Mouse (Mus musculus) heart, postnatal 36 days (tissue): ENCODE data around the gene Napsa. TPM values are rescaled to one million over a fixed set of nuclear protein-coding genes. Genes with fewer than 3 reads are reported as not detected.

ENCODE experiments used
- DNase-seq, 2 experiments: peaks; one replicate each; pipeline ENCODE4 v3.0.0; 2021 to 2022
- intact Hi-C: fragments of 180-260 bp; cut with DNase I; formaldehyde crosslinking; loops from one replicate; pipeline ENCODE4 v1.15.1; 2025
- total RNA-seq, 2 experiments: library from RNA; stranded (reverse); gene quantifications; 2 replicates each; pipeline ENCODE4 v1.2.3; 2021

Napsa gene
- total RNA-seq, 2 experiments from 2014 or later: 0.43 to 0.78 TPM

GRCm38 (mm10) chr7:44591348-44592116 lies 19.4 kb downstream of the Napsa start:
- intact Hi-C loops: no loop called here
- DNase-seq: no peak

GRCm38 (mm10) chr7:44593051-44593450 lies 20.9 kb downstream of the Napsa start:
- DNase-seq: no peak
- intact Hi-C loops: no loop called here

- intact Hi-C loops: no loop called here
- peak; percentile 75 to 79 for DNase-seq
These were observed 21.6 kb downstream of the Napsa start for GRCm38 (mm10) chr7:44593775-44594174.

GRCm38 (mm10) chr7:44594291-44594690 lies 22.1 kb downstream of the Napsa start:
- intact Hi-C loops: no loop called here
- no peak for DNase-seq

GRCm38 (mm10) chr7:44595131-44595561 lies 23.0 kb downstream of the Napsa start:
- no peak for DNase-seq
- intact Hi-C loops: no loop called here

GRCm38 (mm10) chr7:44596051-44596450 lies 23.9 kb downstream of the Napsa start:
- intact Hi-C loops: no loop called here
- no peak for DNase-seq

GRCm38 (mm10) chr7:44596996-44597538 lies 24.9 kb downstream of the Napsa start:
- intact Hi-C loops: no loop called here
- no peak for DNase-seq

- no peak for DNase-seq
- intact Hi-C loops: no loop called here
These were observed 25.5 kb downstream of the Napsa start for GRCm38 (mm10) chr7:44597666-44598065.

- intact Hi-C loops: no loop called here
- DNase-seq: no peak
These were observed 26.2 kb downstream of the Napsa start for GRCm38 (mm10) chr7:44598336-44598735.

- DNase-seq: no peak
- intact Hi-C loops: no loop called here
These were observed 28.6 kb downstream of the Napsa start for GRCm38 (mm10) chr7:44600691-44601262.

- intact Hi-C loops: no loop called here
- DNase-seq: no peak
These were observed 29.5 kb downstream of the Napsa start for GRCm38 (mm10) chr7:44601646-44602045.

- DNase-seq: no peak
- intact Hi-C loops: no loop called here
These were observed 30.3 kb downstream of the Napsa start for GRCm38 (mm10) chr7:44602443-44602842.

- no peak for DNase-seq
- intact Hi-C loops: no loop called here
These were observed 31.1 kb downstream of the Napsa start for GRCm38 (mm10) chr7:44603186-44603855.

- DNase-seq: no peak
- intact Hi-C loops: no loop called here
These were observed 32.0 kb downstream of the Napsa start for GRCm38 (mm10) chr7:44604139-44604606.

GRCm38 (mm10) chr7:44604619-44605018 lies 32.4 kb downstream of the Napsa start:
- DNase-seq: no peak
- intact Hi-C loops: no loop called here

GRCm38 (mm10) chr7:44605436-44605835 lies 33.3 kb downstream of the Napsa start:
- intact Hi-C loops: no loop called here
- DNase-seq: no peak

- intact Hi-C loops: no loop called here
- DNase-seq: no peak
These were observed 34.2 kb downstream of the Napsa start for GRCm38 (mm10) chr7:44606171-44606901.

- intact Hi-C loops: no loop called here
- no peak for DNase-seq
These were observed 40.0 kb downstream of the Napsa start for GRCm38 (mm10) chr7:44612192-44612591.

- DNase-seq: no peak
- intact Hi-C loops: no loop called here
These were observed 42.0 kb downstream of the Napsa start for GRCm38 (mm10) chr7:44614041-44614688.

GRCm38 (mm10) chr7:44615309-44615708 lies 43.1 kb downstream of the Napsa start:
- intact Hi-C loops: no loop called here
- DNase-seq: no peak
